Mouse (Mus musculus): Measurements from ENCODE around the gene Trim16.

- TF ChIP-seq EP300 (IDR thresholded peaks at IDR 0.05) = no peak
- no peak for TF ChIP-seq CTCF (IDR thresholded peaks at IDR 0.05)
Observed at GRCm38 (mm10) chr11:62788935-62789616, 31.0 kb upstream of the Trim16 start, which contains the start of gene Zfp286.
